Mouse (Mus musculus): ENCODE data around the gene Dmwd. TPM values are rescaled to one million over a fixed set of nuclear protein-coding genes. Genes with fewer than 3 reads are reported as not detected.

Gene Dmwd
- total RNA-seq, 2 experiments from 2014 or later = 31.9 to 32.1 TPM

- intact Hi-C loops (cut with DNase I) = no loop called here
- no peak overlapping the region for H3K4me3 ChIP-seq
- DNase-seq = peak; percentile 6
- no peak overlapping the region for H3K27ac ChIP-seq
- TF ChIP-seq CTCF (IDR thresholded peaks at IDR 0.05) = no peak
Observed at GRCm38 (mm10) chr7:19098811-19099210, 22.8 kb downstream of the Dmwd start.

- no peak overlapping the region for H3K4me3 ChIP-seq
- DNase-seq = no peak
- no peak for TF ChIP-seq CTCF (IDR thresholded peaks at IDR 0.05)
- intact Hi-C loops (cut with DNase I) = no loop called here
- H3K27ac ChIP-seq = no peak overlapping the region
Observed at GRCm38 (mm10) chr7:19100290-19100689, 24.3 kb downstream of the Dmwd start.

- TF ChIP-seq CTCF (IDR thresholded peaks at IDR 0.05) = no peak
- intact Hi-C loops (cut with DNase I) = no loop called here
Observed at GRCm38 (mm10) chr7:19103741-19104140, 27.7 kb downstream of the Dmwd start.

GRCm38 (mm10) chr7:19104486-19104885 lies 28.5 kb downstream of the Dmwd start:
- intact Hi-C loops (cut with DNase I) = no loop called here
- TF ChIP-seq CTCF (IDR thresholded peaks at IDR 0.05) = no peak

More at GRCm38 (mm10) chr7:19103741-19104140, 27.7 kb downstream of the Dmwd start:
- no peak overlapping the region for H3K4me3 ChIP-seq
- H3K27ac ChIP-seq = no peak overlapping the region
- DNase-seq = no peak

GRCm38 (mm10) chr7:19107436-19107835 lies 31.4 kb downstream of the Dmwd start:
- intact Hi-C loops (cut with DNase I) = loop anchor here (5.0 kb wide), 1 partner anchor 40 kb away; no protein-coding TSS in a partner anchor
- no peak for DNase-seq
- Histone ChIP-seq H3K4me3 (no peak overlapping the region), H3K27ac (no peak overlapping the region)
- TF ChIP-seq CTCF (IDR thresholded peaks at IDR 0.05) = no peak

More at GRCm38 (mm10) chr7:19104486-19104885, 28.5 kb downstream of the Dmwd start:
- Histone ChIP-seq H3K27ac (no peak overlapping the region), H3K4me3 (no peak overlapping the region)
- no peak for DNase-seq

GRCm38 (mm10) chr7:19109565-19109964 lies 33.5 kb downstream of the Dmwd start:
- H3K4me3 ChIP-seq = no peak overlapping the region
- TF ChIP-seq CTCF (IDR thresholded peaks at IDR 0.05) = no peak
- intact Hi-C loops (cut with DNase I) = loop anchor here (5.0 kb wide), 1 partner anchor 42 kb away; no protein-coding TSS in a partner anchor
- H3K27ac ChIP-seq = no peak overlapping the region
- DNase-seq = no peak

GRCm38 (mm10) chr7:19118028-19118771 lies 42.2 kb downstream of the Dmwd start, which contains the start of gene Gm4969:
Gene Gm4969, minus strand, starts transcription at chr7:19118368.
- peak; percentile 66 for DNase-seq
- Histone ChIP-seq H3K4me3 (peak within 1 kb of the TSS; percentile 57), H3K27ac (peak within 1 kb of the TSS; percentile 56)
- TF ChIP-seq CTCF (IDR thresholded peaks at IDR 0.05) = peak; percentile 30; the same call in 1 of the 2 replicates
- intact Hi-C loops (cut with DNase I) = no loop called here

- intact Hi-C loops (cut with DNase I) = no loop called here
- Histone ChIP-seq H3K27ac (peak overlapping the region; percentile 56), H3K4me3 (peak overlapping the region; percentile 31)
- no peak for TF ChIP-seq CTCF (IDR thresholded peaks at IDR 0.05)
- DNase-seq = no peak
Observed at GRCm38 (mm10) chr7:19119083-19119482, 43.1 kb downstream of the Dmwd start.

- peak; percentile 93 for DNase-seq
- H3K4me3 ChIP-seq = peak within 1 kb of the TSS; percentile 92
- intact Hi-C loops (cut with DNase I) = no loop called here
- peak within 1 kb of the TSS; percentile 90 for H3K27ac ChIP-seq
- no peak for TF ChIP-seq CTCF (IDR thresholded peaks at IDR 0.05)
Observed at GRCm38 (mm10) chr7:19119631-19120429, 43.8 kb downstream of the Dmwd start, which contains the start of gene Fbxo46. Gene Fbxo46, plus strand, starts transcription at chr7:19119859.

- no peak for TF ChIP-seq CTCF (IDR thresholded peaks at IDR 0.05)
- Histone ChIP-seq H3K27ac (no peak overlapping the region), H3K4me3 (no peak overlapping the region)
- DNase-seq = no peak
- intact Hi-C loops (cut with DNase I) = no loop called here
Observed at GRCm38 (mm10) chr7:19121686-19122085, 45.7 kb downstream of the Dmwd start.

GRCm38 (mm10) chr7:19124713-19125112 lies 48.7 kb downstream of the Dmwd start:
- TF ChIP-seq CTCF (IDR thresholded peaks at IDR 0.05) = no peak
- intact Hi-C loops (cut with DNase I) = no loop called here
- no peak overlapping the region for H3K27ac ChIP-seq
- no peak for DNase-seq
- no peak overlapping the region for H3K4me3 ChIP-seq

- no peak for DNase-seq
- Histone ChIP-seq H3K27ac (no peak overlapping the region), H3K4me3 (no peak overlapping the region)
- TF ChIP-seq CTCF (IDR thresholded peaks at IDR 0.05) = no peak
- intact Hi-C loops (cut with DNase I) = no loop called here
Observed at GRCm38 (mm10) chr7:19127744-19128143, 51.7 kb downstream of the Dmwd start.

- H3K27ac ChIP-seq = no peak overlapping the region
- H3K4me3 ChIP-seq = no peak overlapping the region
- intact Hi-C loops (cut with DNase I) = no loop called here
- DNase-seq = no peak
- TF ChIP-seq CTCF (IDR thresholded peaks at IDR 0.05) = no peak
Observed at GRCm38 (mm10) chr7:19129396-19129795, 53.4 kb downstream of the Dmwd start.

All from gastrocnemius, adult 2 months (tissue).